Mouse (Mus musculus): Measurements from ENCODE around the gene Bub1b.

DNA sequence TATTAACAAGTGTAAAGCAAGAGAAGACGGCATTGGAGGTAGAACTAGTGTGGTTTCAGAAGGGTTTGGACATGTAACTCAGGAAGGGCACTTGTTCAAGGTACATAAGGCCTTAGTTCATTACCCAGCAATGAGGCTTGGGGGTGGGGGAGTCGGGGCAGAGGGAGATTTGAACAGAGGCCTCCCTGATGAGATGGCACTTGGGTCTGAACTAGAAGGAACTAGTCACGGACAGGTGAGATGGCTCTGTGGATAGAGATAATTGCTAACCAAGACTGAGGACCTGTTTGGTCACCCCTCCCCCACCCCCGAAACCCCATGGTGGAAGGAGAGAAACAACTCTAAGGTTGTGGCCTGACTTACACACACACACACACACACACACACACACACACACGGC lies 1.1 kb downstream of the Bub1b start:
- TF ChIP-seq CTCF (IDR thresholded peaks at IDR 0.05; ENCODE audit: low read depth) (no peak), EP300 (optimal IDR thresholded peaks at IDR 0.05) (no peak)

Measured in stomach, postnatal 0 days (tissue).